Mouse (Mus musculus) hindbrain, embryonic 16.5 days (tissue): Measurements from ENCODE around the gene Pde9a. TPM values are rescaled to one million over a fixed set of nuclear protein-coding genes. Genes with fewer than 3 reads are reported as not detected.

ENCODE experiments used
- ATAC-seq: fragments of 200-750 bp; cut with Nextera tagmentation; 2 replicates; pipeline ENCODE4 v1.8.0; 2017; ENCODE audit warnings: moderate TSS enrichment, moderate library complexity
- H3K27ac ChIP-seq: fragments of 300-500 bp; sonication (generic); 2 replicates; pipeline ENCODE4 v1.5.1; 2014; ENCODE audit warnings: low read depth, mild to moderate bottlenecking, control low read depth, low read length, moderate library complexity
- H3K27me3 ChIP-seq: fragments of 300-500 bp; sonication (generic); replicated peaks from 2 replicates; pipeline ENCODE4 v1.6.1; 2014; ENCODE audit warnings: low read length; ENCODE audit not compliant: control insufficient read depth, insufficient read depth
- H3K36me3 ChIP-seq: fragments of 300-500 bp; sonication (generic); 2 replicates; pipeline ENCODE4 v1.6.1; 2014; ENCODE audit warnings: mild to moderate bottlenecking, low read length, moderate library complexity, mixed read lengths; ENCODE audit not compliant: control insufficient read depth, insufficient read depth
- H3K4me1 ChIP-seq: fragments of 300-500 bp; sonication (generic); 2 replicates; pipeline ENCODE4 v1.6.1; 2014; ENCODE audit warnings: low read depth, low read length; ENCODE audit not compliant: control insufficient read depth, insufficient read depth
- H3K4me2 ChIP-seq: fragments of 300-500 bp; sonication (generic); 2 replicates; pipeline ENCODE4 v1.6.1; 2014; ENCODE audit warnings: mild to moderate bottlenecking, low read length, control low read depth, moderate library complexity
- H3K4me3 ChIP-seq: fragments of 300-500 bp; sonication (generic); 2 replicates; pipeline ENCODE4 v1.5.1; 2014; ENCODE audit warnings: mild to moderate bottlenecking, low read length, control low read depth, moderate library complexity
- H3K9ac ChIP-seq: fragments of 300-500 bp; sonication (generic); 2 replicates; pipeline ENCODE4 v1.6.1; 2014; ENCODE audit warnings: low read depth, mild to moderate bottlenecking, control low read depth, low read length, moderate library complexity
- H3K9me3 ChIP-seq: fragments of 300-500 bp; sonication (generic); 2 replicates; pipeline ENCODE4 v1.6.1; 2014; ENCODE audit warnings: mild to moderate bottlenecking, low read length, moderate library complexity; ENCODE audit not compliant: control insufficient read depth
- WGBS: fragments of 180-500 bp; shearing (Covaris S2); extraction: QIAGEN DNeasy Blood & Tissue Kit; methylation state at CpG from one replicate; pipeline ENCODE4 v1.1.7; 2014; 5-methylcytosine and 5-hydroxymethylcytosine counted together
- polyA plus RNA-seq: library from polyadenylated mRNA; unstranded; fragments of >200 nt; fragmentation: Nextera tagmentation; extraction: Ambion mirVana; gene quantifications from 2 replicates; pipeline ENCODE4 v1.2.1, GENCODE M21; 2015

Gene Pde9a
- polyA plus RNA-seq, 1 experiment from 2014 or later = 34.4 TPM

GRCm38 (mm10) chr17:31379863-31380262 is 6.1 kb upstream of the Pde9a start:
- H3K4me3 ChIP-seq = no peak overlapping the region
- no peak for ATAC-seq
- H3K36me3 ChIP-seq = no peaks in the 10 kb centered on the region
- H3K9me3 ChIP-seq = no peaks in the 10 kb centered on the region
- WGBS = 89% methylated on average over 8 of the region's 8 CpGs
- H3K4me2 ChIP-seq = no peak overlapping the region
- no peaks in the 10 kb centered on the region for H3K27me3 ChIP-seq
- peaks cover 6% of the 10 kb centered on the region; the same call in 1 of the 2 replicates for H3K4me1 ChIP-seq
- H3K9ac ChIP-seq = no peak overlapping the region
- no peak overlapping the region for H3K27ac ChIP-seq

- Histone ChIP-seq H3K27ac (no peak overlapping the region), H3K4me2 (no peak overlapping the region), H3K4me3 (no peak overlapping the region), H3K36me3 (no peaks in the 10 kb centered on the region), H3K9me3 (no peaks in the 10 kb centered on the region), H3K27me3 (no peaks in the 10 kb centered on the region), H3K9ac (no peak overlapping the region), H3K4me1 (peaks cover 27% of the 10 kb centered on the region)
- no peak for ATAC-seq
- WGBS = 80% methylated on average over 6 of the region's 6 CpGs
Measured at GRCm38 (mm10) chr17:31383320-31383719, 2.7 kb upstream of the Pde9a start.

GRCm38 (mm10) chr17:31384968-31385627 is 912 bp upstream of the Pde9a start:
- Histone ChIP-seq H3K4me3 (no peak overlapping the region), H3K27me3 (no peaks in the 10 kb centered on the region), H3K9me3 (no peaks in the 10 kb centered on the region), H3K9ac (peak overlapping the region; percentile 85; the same call in 1 of the 2 replicates), H3K4me1 (peaks cover 44% of the 10 kb centered on the region), H3K36me3 (no peaks in the 10 kb centered on the region), H3K4me2 (peak overlapping the region; percentile 89), H3K27ac (peak overlapping the region; percentile 66)
- 6% methylated on average over 8 of the region's 8 CpGs for WGBS
- peak; percentile 27; the same call in 1 of the 2 replicates for ATAC-seq

- H3K9ac ChIP-seq = peak overlapping the region; percentile 85
- peak overlapping the region; percentile 75 for H3K27ac ChIP-seq
- peak overlapping the region; percentile 89 for H3K4me3 ChIP-seq
- H3K4me1 ChIP-seq = peaks cover 44% of the 10 kb centered on the region
- H3K36me3 ChIP-seq = no peaks in the 10 kb centered on the region
- peak overlapping the region; percentile 89 for H3K4me2 ChIP-seq
- 8% methylated on average over 7 of the region's 7 CpGs for WGBS
- H3K27me3 ChIP-seq = no peaks in the 10 kb centered on the region
- ATAC-seq = peak; percentile 13
- H3K9me3 ChIP-seq = no peaks in the 10 kb centered on the region
Measured at GRCm38 (mm10) chr17:31386766-31387275, 811 bp downstream of the Pde9a start.

GRCm38 (mm10) chr17:31389432-31390050 is 3.5 kb downstream of the Pde9a start:
- peaks cover 44% of the 10 kb centered on the region for H3K4me1 ChIP-seq
- no peak overlapping the region; the same call in 1 of the 2 replicates for H3K9ac ChIP-seq
- H3K27me3 ChIP-seq = no peaks in the 10 kb centered on the region
- peak overlapping the region; percentile 21; the same call in 1 of the 2 replicates for H3K27ac ChIP-seq
- peak overlapping the region; percentile 18; the same call in 1 of the 2 replicates for H3K4me2 ChIP-seq
- ATAC-seq = no peak
- no peaks in the 10 kb centered on the region for H3K36me3 ChIP-seq
- no peaks in the 10 kb centered on the region for H3K9me3 ChIP-seq
- WGBS = 80% methylated on average over 3 of the region's 3 CpGs
- no peak overlapping the region for H3K4me3 ChIP-seq

GRCm38 (mm10) chr17:31391462-31391861 is 5.5 kb downstream of the Pde9a start:
- Histone ChIP-seq H3K9me3 (no peaks in the 10 kb centered on the region), H3K27ac (no peak overlapping the region), H3K4me2 (no peak overlapping the region), H3K4me1 (peaks cover 33% of the 10 kb centered on the region), H3K36me3 (no peaks in the 10 kb centered on the region), H3K9ac (no peak overlapping the region), H3K27me3 (no peaks in the 10 kb centered on the region), H3K4me3 (no peak overlapping the region)
- ATAC-seq = no peak
- WGBS = 67% methylated on average over 3 of the region's 3 CpGs

GRCm38 (mm10) chr17:31392041-31392440 is 6.0 kb downstream of the Pde9a start:
- no peaks in the 10 kb centered on the region for H3K9me3 ChIP-seq
- no peaks in the 10 kb centered on the region for H3K27me3 ChIP-seq
- peaks cover 29% of the 10 kb centered on the region for H3K4me1 ChIP-seq
- H3K4me3 ChIP-seq = no peak overlapping the region
- no peaks in the 10 kb centered on the region for H3K36me3 ChIP-seq
- H3K27ac ChIP-seq = no peak overlapping the region
- 87% methylated on average over 5 of the region's 5 CpGs for WGBS
- H3K4me2 ChIP-seq = no peak overlapping the region
- no peak overlapping the region for H3K9ac ChIP-seq
- ATAC-seq = no peak

GRCm38 (mm10) chr17:31393811-31394210 is 7.8 kb downstream of the Pde9a start:
- WGBS = 75% methylated on average over 2 of the region's 2 CpGs

GRCm38 (mm10) chr17:31400294-31400693 is 14.3 kb downstream of the Pde9a start:
- Histone ChIP-seq H3K27ac (peak overlapping the region; percentile 5; the same call in 1 of the 2 replicates), H3K36me3 (no peaks in the 10 kb centered on the region), H3K4me2 (no peak overlapping the region), H3K4me3 (no peak overlapping the region), H3K9me3 (no peaks in the 10 kb centered on the region), H3K4me1 (peaks cover 7% of the 10 kb centered on the region), H3K9ac (no peak overlapping the region), H3K27me3 (no peaks in the 10 kb centered on the region)
- ATAC-seq = peak; percentile 19; the same call in 1 of the 2 replicates
- 68% methylated on average over 6 of the region's 6 CpGs for WGBS

More at GRCm38 (mm10) chr17:31393811-31394210, 7.8 kb downstream of the Pde9a start:
- H3K4me3 ChIP-seq = no peak overlapping the region
- H3K9me3 ChIP-seq = no peaks in the 10 kb centered on the region
- no peak overlapping the region for H3K27ac ChIP-seq
- H3K36me3 ChIP-seq = no peaks in the 10 kb centered on the region
- no peaks in the 10 kb centered on the region for H3K27me3 ChIP-seq
- peaks cover 13% of the 10 kb centered on the region for H3K4me1 ChIP-seq
- no peak overlapping the region for H3K9ac ChIP-seq
- ATAC-seq = no peak
- H3K4me2 ChIP-seq = no peak overlapping the region
